Mouse (Mus musculus): ENCODE measurements around the gene Sh3kbp1. TPM values are rescaled to one million over a fixed set of nuclear protein-coding genes. Genes with fewer than 3 reads are reported as not detected.
A peak's percentile ranks its signal among the peaks of the same experiment; 100 is the strongest.

Gene Sh3kbp1
- polyA plus RNA-seq, 2 experiments = 4.0 to 9.9 TPM

DNA sequence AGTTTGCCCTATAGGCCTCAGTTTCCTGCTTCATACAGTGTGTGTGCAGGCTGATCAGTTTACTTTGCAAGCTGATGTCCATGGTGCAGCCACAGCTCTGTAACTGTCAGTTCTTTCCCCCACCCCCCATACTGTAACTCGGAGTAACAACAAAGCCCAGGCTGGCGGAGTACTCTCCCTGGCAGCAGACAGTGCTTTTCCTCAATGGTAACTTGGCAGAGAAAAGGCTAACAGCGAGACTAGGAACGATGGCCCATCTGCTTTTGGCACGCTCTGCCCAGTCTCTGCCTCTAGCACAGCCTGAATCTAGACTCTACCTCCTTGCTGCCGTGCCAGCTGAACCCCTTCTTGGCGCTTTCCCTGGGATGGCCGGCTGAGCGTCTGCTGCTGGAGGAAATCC lies 336.9 kb downstream of the Sh3kbp1 start:
- Histone ChIP-seq H3K4me2 (ENCODE audit: low read depth) (no peak overlapping the region), H3K4me3 (ENCODE audit: insufficient read depth in 1 of 2, low read depth in 2 of 2, low read length in 2 of 2) (no peak overlapping the region), H3K27ac (no peak overlapping the region), H3K9ac (replicated peaks) (no peak overlapping the region), H3K27me3 (ENCODE audit: control insufficient read depth, insufficient read depth, low read length) (no peaks in the 10 kb centered on the region), H3K36me3 (replicated peaks; ENCODE audit: control insufficient read depth, insufficient read depth, low read depth) (no peaks in the 10 kb centered on the region), H3K4me1 (replicated peaks; ENCODE audit: control insufficient read depth in 2 of 2, insufficient read depth in 2 of 2, low read length in 1 of 2) (no peaks in the 10 kb centered on the region), H3K9me3 (ENCODE audit: control insufficient read depth, low read length) (no peaks in the 10 kb centered on the region)
- 74% methylated on average over 9 of the region's 9 CpGs for WGBS (ENCODE audit: insufficient replicate concordance)
- ATAC-seq (ENCODE audit: insufficient read depth) (no peak), DNase-seq (ENCODE audit: low read depth in 3 of 3, low spot score in 3 of 3) (no peak)
- TF ChIP-seq EP300 (IDR thresholded peaks at IDR 0.05; ENCODE audit: low read depth) = no peak
- TF ChIP-seq CTCF (IDR thresholded peaks at IDR 0.05; ENCODE audit: low read depth) = no peak

DNA sequence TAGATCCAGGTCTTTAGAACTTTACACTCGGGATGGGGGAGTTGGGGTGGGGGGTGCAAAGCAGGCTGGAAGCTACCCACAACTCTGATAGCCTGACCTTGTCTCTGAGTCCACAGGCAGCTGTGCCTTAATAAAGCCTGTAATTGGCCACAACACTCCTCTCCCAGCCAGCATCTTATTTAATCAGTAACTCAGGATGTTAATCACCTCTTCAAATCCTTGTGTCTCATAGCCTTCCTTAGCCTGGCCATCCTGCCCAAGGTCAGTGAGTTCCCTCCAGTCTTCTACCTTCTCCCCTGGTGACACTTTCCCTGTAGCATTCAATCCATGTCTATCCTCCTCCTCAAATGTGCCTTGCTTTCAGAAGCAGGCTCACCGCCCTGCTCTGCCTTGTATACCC lies 342.0 kb downstream of the Sh3kbp1 start:
- no peak for ATAC-seq (ENCODE audit: insufficient read depth)
- 70% methylated on average over 2 of the region's 2 CpGs for WGBS (ENCODE audit: insufficient replicate concordance)
- no peaks in the 10 kb centered on the region for H3K36me3 ChIP-seq (replicated peaks; ENCODE audit: control insufficient read depth, insufficient read depth, low read depth)

DNA sequence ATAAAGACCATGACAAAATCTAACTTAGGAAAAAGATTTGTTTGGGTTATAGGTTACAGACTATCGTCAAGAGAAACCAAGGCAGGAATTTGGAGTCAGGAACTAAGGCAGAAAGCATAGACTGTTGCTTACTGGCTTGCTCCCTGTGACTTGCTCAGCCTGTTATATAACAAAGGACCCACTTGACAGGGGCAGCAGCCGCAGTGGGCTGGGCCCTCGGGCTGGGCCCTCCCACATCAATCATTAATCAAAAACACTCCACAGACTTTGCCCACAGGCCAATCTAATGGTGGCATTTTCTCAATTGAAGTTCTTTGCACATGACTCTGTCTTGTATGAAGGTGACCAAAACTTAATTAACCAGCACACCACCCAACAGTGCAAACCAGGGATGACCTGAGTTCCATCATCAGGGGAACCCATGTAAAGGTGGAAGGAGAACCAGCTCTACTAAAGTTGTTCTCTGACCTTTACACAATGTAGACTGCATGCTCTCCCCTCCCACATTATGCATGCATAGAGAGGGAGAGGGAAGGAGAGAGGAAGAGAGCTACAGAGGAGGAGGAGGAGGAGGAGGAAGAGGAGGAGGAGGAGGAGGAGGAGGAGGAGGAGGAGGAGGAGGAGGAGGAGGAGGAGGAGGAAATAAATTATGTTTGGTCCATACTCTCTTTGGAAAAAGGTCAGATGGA lies 344.2 kb downstream of the Sh3kbp1 start:
- ATAC-seq (ENCODE audit: insufficient read depth) = no peak
- Histone ChIP-seq H3K4me1 (replicated peaks; ENCODE audit: control insufficient read depth in 2 of 2, insufficient read depth in 2 of 2, low read length in 1 of 2) (no peaks in the 10 kb centered on the region), H3K9ac (replicated peaks) (no peak overlapping the region), H3K4me2 (ENCODE audit: low read depth) (no peak overlapping the region), H3K9me3 (ENCODE audit: control insufficient read depth, low read length) (no peaks in the 10 kb centered on the region), H3K4me3 (ENCODE audit: insufficient read depth in 1 of 2, low read depth in 2 of 2, low read length in 2 of 2) (no peak overlapping the region), H3K27ac (no peak overlapping the region), H3K27me3 (ENCODE audit: control insufficient read depth, insufficient read depth, low read length) (no peaks in the 10 kb centered on the region), H3K36me3 (replicated peaks; ENCODE audit: control insufficient read depth, insufficient read depth, low read depth) (no peaks in the 10 kb centered on the region)
- 66% methylated on average over 3 of the region's 3 CpGs for WGBS (ENCODE audit: insufficient replicate concordance)
- TF ChIP-seq CTCF (IDR thresholded peaks at IDR 0.05; ENCODE audit: low read depth) (no peak), EP300 (IDR thresholded peaks at IDR 0.05; ENCODE audit: low read depth) (no peak)
- no peak for DNase-seq (ENCODE audit: low read depth in 3 of 3, low spot score in 3 of 3)

More for the DNA sequence above, 342.0 kb downstream of the Sh3kbp1 start:
- TF ChIP-seq EP300 (IDR thresholded peaks at IDR 0.05; ENCODE audit: low read depth) (no peak), CTCF (IDR thresholded peaks at IDR 0.05; ENCODE audit: low read depth) (no peak)
- DNase-seq (ENCODE audit: low read depth in 3 of 3, low spot score in 3 of 3) = no peak
- no peak overlapping the region for H3K27ac ChIP-seq
- no peak overlapping the region for H3K4me2 ChIP-seq (ENCODE audit: low read depth)
- no peak overlapping the region for H3K9ac ChIP-seq (replicated peaks)
- H3K9me3 ChIP-seq (ENCODE audit: control insufficient read depth, low read length) = no peaks in the 10 kb centered on the region
- H3K4me3 ChIP-seq (ENCODE audit: insufficient read depth in 1 of 2, low read depth in 2 of 2, low read length in 2 of 2) = no peak overlapping the region
- no peaks in the 10 kb centered on the region for H3K4me1 ChIP-seq (replicated peaks; ENCODE audit: control insufficient read depth in 2 of 2, insufficient read depth in 2 of 2, low read length in 1 of 2)
- no peaks in the 10 kb centered on the region for H3K27me3 ChIP-seq (ENCODE audit: control insufficient read depth, insufficient read depth, low read length)

DNA sequence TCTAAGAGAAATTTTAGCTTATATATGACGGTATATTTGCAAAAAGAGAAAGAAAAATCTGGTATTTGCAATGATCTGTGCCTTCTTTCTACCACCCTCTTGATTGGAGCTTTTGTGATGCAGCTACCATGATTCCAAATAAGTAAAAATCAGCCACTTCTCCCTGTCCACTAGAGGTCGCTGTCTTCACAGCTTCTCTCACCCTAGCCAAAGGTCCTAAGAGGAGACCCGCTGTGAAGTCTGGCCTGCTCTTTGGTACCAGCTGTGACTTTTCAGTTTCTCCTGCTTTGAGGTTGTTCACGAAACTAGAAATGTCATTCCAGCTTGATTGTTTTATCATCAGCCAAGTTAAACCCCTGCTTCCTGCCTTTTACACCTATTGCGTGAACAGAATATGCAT lies 346.7 kb downstream of the Sh3kbp1 start:
- TF ChIP-seq CTCF (IDR thresholded peaks at IDR 0.05; ENCODE audit: low read depth) (peak; percentile 68), EP300 (IDR thresholded peaks at IDR 0.05; ENCODE audit: low read depth) (no peak)
- no peak overlapping the region for H3K4me3 ChIP-seq (ENCODE audit: insufficient read depth in 1 of 2, low read depth in 2 of 2, low read length in 2 of 2)
- no peak overlapping the region for H3K9ac ChIP-seq (replicated peaks)
- no peak overlapping the region for H3K27ac ChIP-seq
- H3K4me1 ChIP-seq (replicated peaks; ENCODE audit: control insufficient read depth in 2 of 2, insufficient read depth in 2 of 2, low read length in 1 of 2) = no peaks in the 10 kb centered on the region
- no peaks in the 10 kb centered on the region for H3K27me3 ChIP-seq (ENCODE audit: control insufficient read depth, insufficient read depth, low read length)
- H3K9me3 ChIP-seq (ENCODE audit: control insufficient read depth, low read length) = no peaks in the 10 kb centered on the region
- ATAC-seq (ENCODE audit: insufficient read depth) (no peak), DNase-seq (ENCODE audit: low read depth in 3 of 3, low spot score in 3 of 3) (peak; percentile 6 to 22 (median 22))
- H3K4me2 ChIP-seq (ENCODE audit: low read depth) = no peak overlapping the region
- 30% methylated on average over 5 of the region's 5 CpGs for WGBS (ENCODE audit: insufficient replicate concordance)
- no peaks in the 10 kb centered on the region for H3K36me3 ChIP-seq (replicated peaks; ENCODE audit: control insufficient read depth, insufficient read depth, low read depth)

DNA sequence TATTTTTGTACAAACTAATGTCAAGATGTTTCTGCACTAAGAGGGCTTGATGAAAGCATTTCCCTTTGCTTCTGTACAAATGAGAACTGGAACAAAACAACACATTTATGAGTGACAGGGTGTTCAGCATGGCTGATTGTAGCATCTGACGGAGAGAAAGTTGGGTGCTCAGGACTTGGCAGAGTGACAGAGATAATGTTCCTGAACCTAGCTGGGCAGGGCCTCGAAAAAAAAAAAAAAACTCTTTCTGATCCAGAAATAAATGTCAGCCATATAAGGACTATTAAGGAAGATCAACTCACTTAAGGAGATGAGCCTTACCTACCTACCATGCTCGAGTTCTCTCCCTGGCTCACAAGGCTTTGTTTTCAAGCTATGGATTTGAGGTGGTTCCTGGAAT lies 349.2 kb downstream of the Sh3kbp1 start:
- DNase-seq (ENCODE audit: low read depth in 3 of 3, low spot score in 3 of 3) (no peak), ATAC-seq (ENCODE audit: insufficient read depth) (no peak)
- H3K27ac ChIP-seq = no peak overlapping the region
- TF ChIP-seq EP300 (IDR thresholded peaks at IDR 0.05; ENCODE audit: low read depth) = no peak
- no peak for TF ChIP-seq CTCF (IDR thresholded peaks at IDR 0.05; ENCODE audit: low read depth)
- no peaks in the 10 kb centered on the region for H3K9me3 ChIP-seq (ENCODE audit: control insufficient read depth, low read length)
- 45% methylated on average over 3 of the region's 3 CpGs for WGBS (ENCODE audit: insufficient replicate concordance)
- no peaks in the 10 kb centered on the region for H3K36me3 ChIP-seq (replicated peaks; ENCODE audit: control insufficient read depth, insufficient read depth, low read depth)
- H3K4me1 ChIP-seq (replicated peaks; ENCODE audit: control insufficient read depth in 2 of 2, insufficient read depth in 2 of 2, low read length in 1 of 2) = no peaks in the 10 kb centered on the region
- H3K9ac ChIP-seq (replicated peaks) = no peak overlapping the region
- no peak overlapping the region for H3K4me3 ChIP-seq (ENCODE audit: insufficient read depth in 1 of 2, low read depth in 2 of 2, low read length in 2 of 2)
- H3K4me2 ChIP-seq (ENCODE audit: low read depth) = no peak overlapping the region
- H3K27me3 ChIP-seq (ENCODE audit: control insufficient read depth, insufficient read depth, low read length) = no peaks in the 10 kb centered on the region

Data from liver, embryonic 14.5 days (tissue).